Mouse (Mus musculus): ENCODE data around the gene Tmem238l. TPM values are rescaled to one million over a fixed set of nuclear protein-coding genes. Genes with fewer than 3 reads are reported as not detected.

The Tmem238l gene
- polyA plus RNA-seq, 1 experiment from 2014 or later: not detected

DNA sequence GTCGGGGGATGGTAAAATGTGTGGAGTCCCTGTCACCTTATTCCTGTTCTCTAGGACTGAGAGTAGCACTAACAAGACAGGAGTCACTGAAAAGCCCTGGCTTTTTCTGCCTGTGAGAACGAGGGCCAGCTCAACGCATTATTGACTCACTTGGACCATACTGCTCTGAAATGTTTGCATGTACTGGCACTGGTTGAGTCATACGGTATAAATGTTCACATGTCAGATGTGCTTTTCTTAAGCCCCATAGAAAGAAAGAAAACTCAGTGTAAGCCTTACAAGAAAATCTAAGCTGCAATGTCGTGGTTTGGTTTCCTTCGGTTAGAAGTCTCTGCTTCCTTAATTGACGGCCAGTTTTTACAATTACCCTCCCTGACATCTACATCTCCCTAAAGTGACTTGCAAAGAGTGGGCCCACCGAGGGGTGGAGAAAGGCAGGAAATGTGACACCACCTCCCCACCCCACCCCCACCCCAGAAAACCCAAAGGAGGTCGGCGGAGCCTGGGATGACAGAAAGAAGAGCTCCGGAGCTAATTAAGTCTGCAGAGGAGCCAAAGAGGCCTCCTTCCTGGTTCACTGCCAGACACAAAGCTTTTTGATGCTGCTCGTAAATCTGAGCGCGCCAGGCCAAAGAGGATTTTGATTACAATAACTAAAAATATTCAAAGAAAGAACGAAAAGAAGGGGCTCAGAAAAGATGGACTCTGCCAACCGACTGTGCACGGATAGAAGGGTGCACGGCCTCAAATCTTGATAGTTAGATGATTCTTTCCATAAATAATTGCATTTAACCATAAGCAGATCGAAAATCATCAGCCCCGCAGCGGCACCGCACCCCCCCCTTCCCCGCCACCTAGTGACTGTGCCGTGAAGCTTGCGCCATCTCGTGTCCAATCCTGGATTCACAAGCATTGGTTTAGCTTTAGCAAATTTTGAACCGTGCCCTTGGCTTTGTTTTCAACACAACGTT is 28.0 kb downstream of the Tmem238l start:
- Histone ChIP-seq H3K4me1 (replicated peaks; ENCODE audit: control insufficient read depth, insufficient read depth, low read length) (no peaks in the 10 kb centered on the region; the same call in 1 of the 2 replicates), H3K27ac (ENCODE audit: low read depth, low read length) (0 out of 2 replicates have a peak overlapping the region, but pooled peaks have one; percentile 5), H3K9me3 (ENCODE audit: control insufficient read depth, low read length) (no peaks in the 10 kb centered on the region), H3K4me2 (peak overlapping the region; percentile 69), H3K4me3 (ENCODE audit: low read depth, low read length) (peak overlapping the region; percentile 45), H3K36me3 (ENCODE audit: control insufficient read depth, insufficient read depth, low read length) (no peaks in the 10 kb centered on the region), H3K27me3 (replicated peaks; ENCODE audit: control insufficient read depth, insufficient read depth, low read length) (peaks cover 4% of the 10 kb centered on the region), H3K9ac (ENCODE audit: low read depth, low read length) (peak overlapping the region; percentile 21)
- 8% methylated on average over 28 of the region's 28 CpGs for WGBS
- peak; percentile 69 for DNase-seq (ENCODE audit: low spot score)
- peak; percentile 39; the same call in 1 of the 2 replicates for ATAC-seq (replicated peaks; ENCODE audit: low FRiP score)

DNA sequence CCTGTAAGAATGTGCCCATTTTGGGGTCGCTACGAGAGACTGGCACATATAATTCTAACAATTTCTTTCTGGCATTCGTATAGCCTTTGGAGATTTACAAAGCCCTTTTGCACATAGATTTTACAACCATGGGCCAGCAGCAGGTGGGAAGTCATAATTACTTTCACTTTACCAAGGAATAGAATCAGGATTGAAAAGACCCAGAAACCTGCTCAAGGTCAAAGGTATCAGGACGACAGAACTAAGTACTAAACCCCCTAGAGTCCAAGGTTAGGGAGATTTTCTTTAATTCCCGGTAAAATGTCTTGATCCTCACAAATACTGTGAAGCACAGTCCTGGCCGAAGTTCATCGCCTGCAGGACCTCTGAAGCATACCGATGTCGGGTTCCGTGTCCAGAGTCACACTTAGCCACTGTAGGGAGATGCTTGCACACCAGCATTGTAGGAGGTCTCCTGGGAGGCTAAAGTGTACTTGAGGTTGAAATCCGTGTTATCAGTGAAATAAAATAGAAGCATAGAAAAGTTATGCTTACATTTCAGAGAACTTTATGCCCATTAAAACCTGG is 28.8 kb downstream of the Tmem238l start:
- ATAC-seq (replicated peaks; ENCODE audit: low FRiP score) (no peak), DNase-seq (ENCODE audit: low spot score) (no peak)
- Histone ChIP-seq H3K27me3 (replicated peaks; ENCODE audit: control insufficient read depth, insufficient read depth, low read length) (peaks cover 4% of the 10 kb centered on the region), H3K9ac (ENCODE audit: low read depth, low read length) (peak overlapping the region; percentile 21), H3K27ac (ENCODE audit: low read depth, low read length) (no peak overlapping the region), H3K4me2 (peak overlapping the region; percentile 69), H3K36me3 (ENCODE audit: control insufficient read depth, insufficient read depth, low read length) (no peaks in the 10 kb centered on the region), H3K9me3 (ENCODE audit: control insufficient read depth, low read length) (no peaks in the 10 kb centered on the region), H3K4me3 (ENCODE audit: low read depth, low read length) (peak overlapping the region; percentile 45), H3K4me1 (replicated peaks; ENCODE audit: control insufficient read depth, insufficient read depth, low read length) (no peaks in the 10 kb centered on the region; the same call in 1 of the 2 replicates)
- 35% methylated on average over 11 of the region's 11 CpGs for WGBS

DNA sequence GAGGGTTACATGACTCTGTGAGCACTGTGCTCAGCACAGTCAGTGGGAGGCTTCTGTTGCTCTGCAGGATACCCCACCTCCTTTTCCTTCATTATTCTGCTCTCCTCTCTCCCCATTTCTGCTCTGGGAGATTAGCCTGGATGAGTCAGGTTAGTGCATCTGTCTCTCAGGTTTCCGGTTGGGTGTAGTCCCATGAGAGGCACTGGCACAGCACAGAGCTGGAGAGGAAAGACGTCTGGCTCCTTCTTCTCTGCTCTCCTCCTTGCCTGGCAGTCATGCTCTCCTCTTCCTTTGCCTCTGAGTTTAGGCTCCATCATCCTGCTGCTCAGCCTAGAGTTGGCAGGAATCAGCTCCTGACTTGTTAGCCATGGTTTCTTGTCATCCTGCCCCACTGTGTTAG is 35.7 kb downstream of the Tmem238l start:
- no peak overlapping the region for H3K4me3 ChIP-seq (ENCODE audit: low read depth, low read length)
- ATAC-seq (replicated peaks; ENCODE audit: low FRiP score): no peak
- WGBS: 60% methylated on average over 2 of the region's 2 CpGs

DNA sequence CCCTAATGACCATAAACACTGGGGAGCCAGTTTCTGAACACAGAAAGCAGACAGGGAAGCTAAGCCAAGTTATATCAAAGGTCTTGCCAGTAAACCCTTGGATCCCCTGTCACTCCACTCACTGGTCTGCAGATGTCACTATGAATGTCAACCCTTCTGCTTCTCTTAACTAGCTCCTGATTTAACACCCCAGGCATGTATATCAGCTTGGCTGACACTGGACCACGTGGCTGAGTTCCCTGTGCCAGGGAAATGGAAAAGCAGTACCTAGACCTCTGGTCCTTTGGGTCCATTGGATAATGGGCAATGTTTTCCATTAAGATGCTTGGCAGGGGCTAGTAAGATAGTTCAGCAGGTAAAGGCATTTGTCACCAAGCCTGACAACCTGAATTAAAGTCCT is 37.2 kb downstream of the Tmem238l start:
- Histone ChIP-seq H3K9ac (ENCODE audit: low read depth, low read length) (no peak overlapping the region), H3K4me1 (replicated peaks; ENCODE audit: control insufficient read depth, insufficient read depth, low read length) (no peaks in the 10 kb centered on the region), H3K27me3 (replicated peaks; ENCODE audit: control insufficient read depth, insufficient read depth, low read length) (no peaks in the 10 kb centered on the region), H3K4me3 (ENCODE audit: low read depth, low read length) (no peak overlapping the region), H3K27ac (ENCODE audit: low read depth, low read length) (no peak overlapping the region), H3K9me3 (ENCODE audit: control insufficient read depth, low read length) (no peaks in the 10 kb centered on the region), H3K4me2 (no peak overlapping the region), H3K36me3 (ENCODE audit: control insufficient read depth, insufficient read depth, low read length) (no peaks in the 10 kb centered on the region)
- DNase-seq (ENCODE audit: low spot score): no peak
- WGBS: 30% methylated on average over 1 of the region's 1 CpGs
- ATAC-seq (replicated peaks; ENCODE audit: low FRiP score): no peak

More for the DNA sequence above, 35.7 kb downstream of the Tmem238l start:
- H3K9me3 ChIP-seq (ENCODE audit: control insufficient read depth, low read length): no peaks in the 10 kb centered on the region
- H3K27ac ChIP-seq (ENCODE audit: low read depth, low read length): no peak overlapping the region
- no peak overlapping the region for H3K9ac ChIP-seq (ENCODE audit: low read depth, low read length)
- H3K36me3 ChIP-seq (ENCODE audit: control insufficient read depth, insufficient read depth, low read length): no peaks in the 10 kb centered on the region
- H3K4me2 ChIP-seq: no peak overlapping the region
- no peaks in the 10 kb centered on the region for H3K27me3 ChIP-seq (replicated peaks; ENCODE audit: control insufficient read depth, insufficient read depth, low read length)
- DNase-seq (ENCODE audit: low spot score): no peak
- no peaks in the 10 kb centered on the region for H3K4me1 ChIP-seq (replicated peaks; ENCODE audit: control insufficient read depth, insufficient read depth, low read length)

DNA sequence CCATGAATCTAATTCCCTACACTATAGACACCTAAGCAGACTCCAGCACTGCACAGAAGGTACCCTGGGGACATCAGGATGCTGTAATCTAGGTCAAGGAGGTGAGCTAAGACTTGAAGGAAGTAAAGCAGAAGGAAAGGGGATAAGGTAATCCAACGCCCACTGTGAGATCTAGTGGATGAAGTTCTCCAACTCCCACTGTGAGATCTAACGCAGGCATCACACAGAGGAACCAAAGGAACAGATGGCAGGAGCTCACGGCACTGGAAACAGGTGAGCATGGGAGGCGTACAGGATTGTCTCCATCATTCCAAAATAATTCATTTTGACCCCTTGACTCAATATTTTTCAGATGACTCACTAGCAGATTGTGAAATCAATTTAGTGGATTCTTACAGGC is 40.0 kb downstream of the Tmem238l start:
- Histone ChIP-seq H3K4me3 (ENCODE audit: low read depth, low read length) (no peak overlapping the region), H3K4me2 (no peak overlapping the region), H3K27me3 (replicated peaks; ENCODE audit: control insufficient read depth, insufficient read depth, low read length) (no peaks in the 10 kb centered on the region), H3K9me3 (ENCODE audit: control insufficient read depth, low read length) (no peaks in the 10 kb centered on the region), H3K36me3 (ENCODE audit: control insufficient read depth, insufficient read depth, low read length) (no peaks in the 10 kb centered on the region), H3K4me1 (replicated peaks; ENCODE audit: control insufficient read depth, insufficient read depth, low read length) (no peaks in the 10 kb centered on the region), H3K27ac (ENCODE audit: low read depth, low read length) (no peak overlapping the region), H3K9ac (ENCODE audit: low read depth, low read length) (no peak overlapping the region)
- DNase-seq (ENCODE audit: low spot score) (no peak), ATAC-seq (replicated peaks; ENCODE audit: low FRiP score) (no peak)
- WGBS: 70% methylated on average over 4 of the region's 4 CpGs

DNA sequence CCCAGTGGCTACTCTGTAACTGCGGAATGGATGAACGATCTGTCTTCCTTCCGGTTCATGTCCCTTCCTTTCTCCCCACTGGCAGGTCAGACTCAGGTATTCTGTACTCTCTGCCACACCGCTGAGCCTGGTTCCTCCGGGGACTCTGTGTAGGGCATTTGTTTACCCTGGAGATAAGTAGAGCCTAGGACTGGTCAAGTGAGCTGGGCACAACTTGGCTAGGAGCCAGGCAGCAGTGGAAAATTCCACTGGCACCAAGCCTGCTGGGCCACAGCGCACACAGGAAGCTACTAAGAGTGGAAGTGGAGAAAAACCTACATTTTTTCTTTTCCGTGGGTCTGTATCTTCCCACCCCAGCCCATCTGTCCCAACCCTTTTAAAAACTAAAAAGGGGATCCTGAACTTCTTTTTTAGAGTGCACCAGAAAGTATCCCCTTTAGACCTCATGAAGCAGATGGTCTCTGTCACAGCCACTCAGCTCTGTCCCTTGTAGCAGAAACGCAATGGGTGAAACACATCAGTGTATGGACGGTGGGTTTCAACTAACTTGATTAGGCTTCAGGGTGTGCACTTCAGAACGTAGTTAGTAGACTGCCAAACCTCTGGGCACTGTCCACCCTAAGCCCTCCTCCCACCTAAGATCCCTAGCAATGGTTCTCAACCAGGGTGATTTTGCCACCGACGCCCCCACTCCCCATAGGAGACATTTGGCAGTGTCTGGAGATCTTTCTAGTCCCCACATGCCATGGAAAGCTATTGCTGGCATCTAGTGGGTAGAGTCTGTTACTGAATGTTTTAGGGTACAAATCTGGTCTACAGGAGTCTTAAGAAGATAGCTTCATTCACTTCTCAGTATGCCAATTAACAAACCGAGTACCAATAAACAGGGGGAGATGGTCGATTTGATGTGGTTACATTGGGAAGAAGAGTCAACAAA is 42.3 kb downstream of the Tmem238l start:
- no peak overlapping the region for H3K4me3 ChIP-seq (ENCODE audit: low read depth, low read length)
- ATAC-seq (replicated peaks; ENCODE audit: low FRiP score): no peak
- no peaks in the 10 kb centered on the region for H3K4me1 ChIP-seq (replicated peaks; ENCODE audit: control insufficient read depth, insufficient read depth, low read length)
- 67% methylated on average over 14 of the region's 14 CpGs for whole genome bisulfite sequencing
- no peak overlapping the region for H3K27ac ChIP-seq (ENCODE audit: low read depth, low read length)
- H3K4me2 ChIP-seq: no peak overlapping the region
- no peak overlapping the region for H3K9ac ChIP-seq (ENCODE audit: low read depth, low read length)
- H3K27me3 ChIP-seq (replicated peaks; ENCODE audit: control insufficient read depth, insufficient read depth, low read length): no peaks in the 10 kb centered on the region
- no peak for DNase-seq (ENCODE audit: low spot score)
- H3K36me3 ChIP-seq (ENCODE audit: control insufficient read depth, insufficient read depth, low read length): no peaks in the 10 kb centered on the region
- no peaks in the 10 kb centered on the region for H3K9me3 ChIP-seq (ENCODE audit: control insufficient read depth, low read length)

DNA sequence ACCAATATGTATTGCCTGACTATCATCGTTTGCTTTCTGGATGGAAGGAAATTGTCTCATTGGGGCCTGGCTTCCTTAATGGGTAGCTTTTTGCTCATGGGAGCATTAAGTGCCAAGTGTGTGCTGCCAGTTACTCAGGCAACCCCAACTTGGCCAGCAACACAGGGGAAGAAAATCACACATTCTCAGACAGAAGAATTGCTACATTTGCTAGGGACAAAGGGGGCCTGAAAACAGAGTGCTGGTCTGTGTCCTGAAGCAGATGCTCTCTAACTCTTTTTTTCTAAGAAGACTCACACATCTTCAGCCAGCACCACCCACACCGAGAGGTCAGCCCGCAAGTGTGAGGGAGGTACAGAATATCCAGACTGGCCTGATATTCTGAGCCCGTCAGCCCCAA is 44.2 kb downstream of the Tmem238l start:
- no peak for DNase-seq (ENCODE audit: low spot score)
- WGBS: 73% methylated on average over 4 of the region's 4 CpGs
- no peaks in the 10 kb centered on the region for H3K36me3 ChIP-seq (ENCODE audit: control insufficient read depth, insufficient read depth, low read length)
- no peak for ATAC-seq (replicated peaks; ENCODE audit: low FRiP score)
- no peak overlapping the region for H3K9ac ChIP-seq (ENCODE audit: low read depth, low read length)
- no peaks in the 10 kb centered on the region for H3K4me1 ChIP-seq (replicated peaks; ENCODE audit: control insufficient read depth, insufficient read depth, low read length)
- no peaks in the 10 kb centered on the region for H3K27me3 ChIP-seq (replicated peaks; ENCODE audit: control insufficient read depth, insufficient read depth, low read length)
- no peak overlapping the region for H3K4me3 ChIP-seq (ENCODE audit: low read depth, low read length)
- H3K27ac ChIP-seq (ENCODE audit: low read depth, low read length): no peak overlapping the region
- H3K4me2 ChIP-seq: no peak overlapping the region
- H3K9me3 ChIP-seq (ENCODE audit: control insufficient read depth, low read length): no peaks in the 10 kb centered on the region

DNA sequence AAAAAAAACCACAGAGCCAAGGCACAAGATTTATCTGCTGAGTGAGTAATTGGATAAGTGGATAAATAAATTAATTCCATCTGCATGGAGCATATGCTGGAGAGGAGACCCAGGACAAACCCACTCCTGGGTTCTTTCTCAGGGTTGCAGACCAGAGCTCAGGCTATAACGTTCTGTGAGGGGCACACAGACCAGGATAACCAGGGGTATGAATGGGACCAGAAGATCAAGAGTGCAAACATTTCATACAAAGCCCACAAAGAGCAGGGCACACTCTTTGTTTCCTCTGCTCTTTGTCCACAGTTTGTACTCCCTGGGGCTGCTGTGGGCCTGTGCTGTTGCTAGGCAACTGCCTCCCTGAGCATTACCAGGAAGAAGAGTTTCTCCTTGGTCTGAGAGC is 45.3 kb downstream of the Tmem238l start:
- Histone ChIP-seq H3K4me1 (replicated peaks; ENCODE audit: control insufficient read depth, insufficient read depth, low read length) (no peaks in the 10 kb centered on the region), H3K36me3 (ENCODE audit: control insufficient read depth, insufficient read depth, low read length) (no peaks in the 10 kb centered on the region), H3K4me3 (ENCODE audit: low read depth, low read length) (no peak overlapping the region), H3K27me3 (replicated peaks; ENCODE audit: control insufficient read depth, insufficient read depth, low read length) (no peaks in the 10 kb centered on the region), H3K9me3 (ENCODE audit: control insufficient read depth, low read length) (no peaks in the 10 kb centered on the region), H3K9ac (ENCODE audit: low read depth, low read length) (no peak overlapping the region), H3K4me2 (no peak overlapping the region), H3K27ac (ENCODE audit: low read depth, low read length) (no peak overlapping the region)
- ATAC-seq (replicated peaks; ENCODE audit: low FRiP score) (no peak), DNase-seq (ENCODE audit: low spot score) (no peak)
- 43% methylated on average over 1 of the region's 1 CpGs for WGBS

Data from liver, embryonic 11.5 days (tissue).